Mouse (Mus musculus): ENCODE results near the gene Rassf7.

DNA sequence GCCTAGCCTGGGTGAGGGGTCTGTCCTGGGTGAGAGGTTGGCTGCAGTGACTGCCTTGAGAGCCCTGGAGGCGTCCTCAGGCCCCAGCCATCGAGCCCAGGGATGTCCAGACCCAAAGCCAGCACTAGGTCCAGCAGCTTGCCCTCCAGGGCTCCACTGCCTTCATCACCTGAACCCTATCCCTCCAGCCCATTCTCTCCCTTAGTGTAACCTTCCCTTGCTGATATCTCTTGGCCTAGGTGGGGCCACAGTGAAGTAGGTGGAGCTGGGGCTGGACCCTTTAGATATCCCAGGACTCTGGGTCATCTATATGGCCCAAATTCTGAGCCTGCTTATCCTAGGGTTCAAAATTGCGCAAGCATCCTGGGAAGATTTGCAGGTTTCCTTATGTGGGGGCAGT is 6.1 kb upstream of the Rassf7 start:
- no peak for TF ChIP-seq E2F4 (IDR thresholded peaks at IDR 0.05; ENCODE audit: insufficient read depth)
- TF ChIP-seq MAX (IDR thresholded peaks at IDR 0.05; ENCODE audit: low read depth): no peak
- TF ChIP-seq POLR2A (IDR thresholded peaks at IDR 0.05; ENCODE audit: insufficient read length, low read depth): no peak
- no peak for TF ChIP-seq POLR2AphosphoS2 (IDR thresholded peaks at IDR 0.05; ENCODE audit: insufficient read length, low read depth)
